Comparison of ENCODE assay signal across 23 mouse cellular contexts in genomic region chr10:78041647-78042046, GRCm38 (mm10). TPM values are rescaled to one million over a fixed set of nuclear protein-coding genes. Genes with fewer than 3 reads are reported as not detected.
"Had no signal": no experiment of that assay in that cellular context is flagged by ENCODE, and none has a peak within 500 bp of the region (broad histone marks: within the 10 kb centered on the region; RNA-seq: fewer than 3 reads in every experiment).

Dnmt3l (plus strand) TSS chr10:78041947.

- DNase-seq: kidney, adult 8-10 months; kidney, postnatal 10 days; kidney, postnatal 36 days; layer of hippocampus, postnatal 36 days; left cerebral cortex, postnatal 4 days; liver; lung, adult 18-20 months; lung, postnatal 10 days; lung, postnatal 36 days; midbrain, embryonic 14.5 days; thymus, postnatal 25 days had no signal

- H3K36me3 ChIP-seq: kidney, embryonic 15.5 days; limb, embryonic 13.5 days; liver, embryonic 12.5 days; liver, embryonic 15.5 days; lung, embryonic 15.5 days had no signal

- H3K9me3 ChIP-seq: kidney, embryonic 15.5 days; limb, embryonic 13.5 days; liver, embryonic 12.5 days; liver, embryonic 15.5 days; lung, embryonic 15.5 days had no signal

- H3K4me3 ChIP-seq: liver, embryonic 12.5 days; liver, embryonic 15.5 days had no signal

- H3K9ac ChIP-seq: kidney, embryonic 15.5 days; limb, embryonic 13.5 days; liver, embryonic 12.5 days; liver, embryonic 15.5 days; lung, embryonic 15.5 days had no signal

- H3K4me1 ChIP-seq: liver, embryonic 12.5 days had no signal

- H3K27ac ChIP-seq: kidney, embryonic 15.5 days; limb, embryonic 13.5 days; liver, embryonic 12.5 days; liver, embryonic 15.5 days; lung, embryonic 15.5 days had no signal

- H3K27me3 ChIP-seq: lung, embryonic 15.5 days had no signal

- ATAC-seq: liver, embryonic 12.5 days had no signal

RNA-seq across cellular contexts. Expression of gene Dnmt3l, which starts in this region (rescaled TPM):
- total RNA-seq: layer of hippocampus, postnatal 10 days; left cerebral cortex, postnatal 4 days; megakaryocyte-erythroid progenitor cell, adult 5-6 weeks; midbrain, postnatal 0 days had no signal
- polyA plus RNA-seq: liver, embryonic 12.5 days; liver, embryonic 15.5 days; midbrain, embryonic 11.5 days; midbrain, embryonic 14.5 days; midbrain, postnatal 0 days; neural tube, embryonic 11.5 days; neural tube, embryonic 14.5 days; spleen, adult 2 months had no signal
